Mouse (Mus musculus) bone marrow macrophage, adult 2 months (primary cell): Measurements from ENCODE around the gene Sprr3.

Experiments
- CTCF ChIP-seq: IDR thresholded peaks from 2 replicates; pipeline ENCODE4 v1.5.1; 2012; ENCODE audit warnings: low read depth, mild to moderate bottlenecking, low read length, moderate library complexity
- POLR2A ChIP-seq: IDR thresholded peaks from 2 replicates; pipeline ENCODE4 v1.6.1; 2012; ENCODE audit warnings: mild to moderate bottlenecking, low read depth, low read length, borderline replicate concordance

DNA sequence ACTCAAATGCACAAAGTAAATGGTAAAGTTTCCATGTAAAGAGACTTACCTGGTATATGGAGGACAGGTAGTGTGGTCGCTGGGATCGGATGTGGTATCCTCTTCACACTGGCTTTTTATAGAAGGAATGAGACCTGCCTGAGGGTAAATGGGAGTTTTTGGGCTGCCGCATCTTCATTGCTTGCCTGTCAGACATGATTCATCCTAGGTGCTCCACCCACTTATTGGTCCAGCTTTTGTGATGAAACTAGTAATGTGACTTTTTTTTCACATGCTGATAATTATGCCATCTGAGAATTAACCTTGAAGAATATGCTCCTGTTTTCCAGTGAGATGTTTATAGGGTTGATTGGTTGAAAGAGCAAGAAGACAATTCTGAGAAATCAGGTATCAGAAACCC, 19.8 kb downstream of the Sprr3 start, which contains the start of gene Sprr1b:
- TF ChIP-seq POLR2A (no peak), CTCF (no peak)
